27 mouse cellular contexts compared by ENCODE assay signal in the genomic region with DNA sequence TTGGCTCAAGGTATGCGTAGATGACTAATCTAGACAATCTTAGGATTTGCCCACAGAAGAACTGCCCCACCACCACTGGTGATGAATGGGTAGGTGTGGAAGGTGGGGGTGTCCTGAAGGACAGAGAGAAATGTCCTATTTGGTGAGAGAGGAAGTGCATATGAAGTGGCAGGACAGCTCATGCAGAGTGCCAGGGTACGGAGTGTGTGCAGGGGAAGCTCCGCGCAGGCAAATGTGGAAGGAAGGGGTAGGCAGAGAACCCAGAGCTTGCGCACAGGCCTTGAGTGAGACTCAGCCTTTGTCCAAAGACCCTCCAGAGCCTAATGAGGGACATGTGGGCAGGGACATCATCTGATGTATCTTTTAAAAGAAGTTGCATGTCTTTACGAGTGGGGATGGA. TPM values are rescaled to one million over a fixed set of nuclear protein-coding genes. Genes with fewer than 3 reads are reported as not detected.
DNase-seq lines count a peak whose midpoint lies in the region; ATAC-seq and TF ChIP-seq lines count a peak whose summit lies in the region.
"Had no signal": no experiment of that assay in that cellular context is flagged by ENCODE, and none has a peak within 500 bp of the region (broad histone marks: within the 10 kb centered on the region; RNA-seq: fewer than 3 reads in every experiment).

No protein-coding gene starts in this region.

- no peak for TF ChIP-seq CTCF in spleen, adult 2 months (IDR thresholded peaks at IDR 0.05; ENCODE audit: extremely low read depth, insufficient read depth, insufficient read length, insufficient replicate concordance)

- no peak for TF ChIP-seq POLR2A in spleen, adult 2 months (IDR thresholded peaks at IDR 0.05; ENCODE audit: low read depth, low read length)

- H3K4me1 ChIP-seq in spleen, adult 2 months (ENCODE audit: control insufficient read depth, insufficient read depth, insufficient read length), result no peaks in the 10 kb centered on the region
- 0 out of 2 replicates have a peak, but pooled peaks cover 3% of the 10 kb centered on the region for H3K4me1 ChIP-seq in midbrain, embryonic 15.5 days
- H3K4me1 ChIP-seq: intestine, embryonic 15.5 days had no signal

- no peaks in the 10 kb centered on the region for H3K9me3 ChIP-seq in midbrain, embryonic 15.5 days
- H3K9me3 ChIP-seq: embryonic facial prominence, embryonic 12.5 days; embryonic facial prominence, embryonic 15.5 days; G1E; heart, embryonic 10.5 days; hindbrain, embryonic 10.5 days; hindbrain, embryonic 13.5 days; intestine, embryonic 15.5 days had no signal

- H3K27me3 ChIP-seq in spleen, adult 2 months (ENCODE audit: control insufficient read depth, insufficient read depth, low read length), result no peaks in the 10 kb centered on the region
- no peaks in the 10 kb centered on the region for H3K27me3 ChIP-seq in splenic B cell, adult 2 months (ENCODE audit: control insufficient read depth, insufficient read depth, low read length, poor library complexity, severe bottlenecking)
- no peaks in the 10 kb centered on the region for H3K27me3 ChIP-seq in midbrain, embryonic 15.5 days (replicated peaks)
- H3K27me3 ChIP-seq: CH12.LX; embryonic facial prominence, embryonic 12.5 days; embryonic facial prominence, embryonic 15.5 days; hindbrain, embryonic 13.5 days; intestine, embryonic 15.5 days; Patski had no signal

- DNase-seq in spleen, adult 2 months (ENCODE audit: low read depth in 1 of 2, low spot score in 2 of 2), result no peak
- DNase-seq in spleen, postnatal 14 days (ENCODE audit: low spot score in 2 of 2), result no peak
- peak; percentile 23 for DNase-seq in splenic B cell, adult 2 months (ENCODE audit: low read depth, low spot score)
- no peak for DNase-seq in left cerebral cortex, adult 8-10 months (ENCODE audit: low spot score in 2 of 2)
- no peak for DNase-seq in frontal cortex, postnatal 10 days (ENCODE audit: low spot score in 2 of 2)
- DNase-seq: adrenal gland, postnatal 10 days; cerebellum, adult 18-20 months; cerebellum, adult 9-10 months; cerebellum, postnatal 14 days; embryo, embryonic 11 days; forebrain, postnatal 0 days; gastrocnemius, postnatal 25 days; heart, adult 2 months had no signal

- peak; percentile 42 for ATAC-seq in granulocyte monocyte progenitor cell, adult 5-6 weeks (replicated peaks; ENCODE audit: poor library complexity, severe bottlenecking)
- peak; percentile 54 for ATAC-seq in megakaryocyte progenitor cell, adult 5-6 weeks (replicated peaks; ENCODE audit: poor library complexity)
- ATAC-seq in midbrain, embryonic 15.5 days (replicated peaks), result no peak
- ATAC-seq: forebrain, embryonic 14.5 days; forebrain, postnatal 0 days; hindbrain, embryonic 16.5 days; intestine, embryonic 15.5 days; Patski had no signal

- peak overlapping the region; percentile 29; the same call in 1 of the 2 replicates for H3K27ac ChIP-seq in spleen, adult 2 months (ENCODE audit: insufficient read depth, low read length)
- no peak overlapping the region for H3K27ac ChIP-seq in midbrain, embryonic 15.5 days
- H3K27ac ChIP-seq: embryonic facial prominence, embryonic 12.5 days; embryonic facial prominence, embryonic 15.5 days; heart, adult 2 months; heart, embryonic 10.5 days; hindbrain, embryonic 10.5 days; hindbrain, embryonic 13.5 days; intestine, embryonic 15.5 days had no signal

- no peak overlapping the region for H3K4me2 ChIP-seq in midbrain, embryonic 15.5 days
- H3K4me2 ChIP-seq: embryonic facial prominence, embryonic 12.5 days; embryonic facial prominence, embryonic 15.5 days; hindbrain, embryonic 13.5 days; intestine, embryonic 15.5 days had no signal

- no peaks in the 10 kb centered on the region for H3K36me3 ChIP-seq in spleen, adult 2 months (ENCODE audit: control insufficient read depth, insufficient read depth, low read length)
- H3K36me3 ChIP-seq in splenic B cell, adult 2 months (ENCODE audit: control insufficient read depth, insufficient read depth, low read length, poor library complexity, severe bottlenecking), result no peaks in the 10 kb centered on the region; the same call in 1 of the 2 replicates
- H3K36me3 ChIP-seq in midbrain, embryonic 15.5 days (replicated peaks), result no peaks in the 10 kb centered on the region
- H3K36me3 ChIP-seq: embryonic facial prominence, embryonic 12.5 days; embryonic facial prominence, embryonic 15.5 days; G1E; heart, embryonic 10.5 days; hindbrain, embryonic 10.5 days; hindbrain, embryonic 13.5 days; intestine, embryonic 15.5 days had no signal

- no peak overlapping the region for H3K4me3 ChIP-seq in spleen, adult 2 months (ENCODE audit: extremely low read depth, insufficient read depth, insufficient read length)
- H3K4me3 ChIP-seq in midbrain, embryonic 15.5 days, result no peak overlapping the region
- H3K4me3 ChIP-seq: embryonic facial prominence, embryonic 12.5 days; embryonic facial prominence, embryonic 15.5 days; heart, adult 2 months; heart, embryonic 10.5 days; hindbrain, embryonic 10.5 days; hindbrain, embryonic 13.5 days; intestine, embryonic 15.5 days had no signal

- no peak overlapping the region for H3K9ac ChIP-seq in midbrain, embryonic 15.5 days
- H3K9ac ChIP-seq: embryonic facial prominence, embryonic 12.5 days; embryonic facial prominence, embryonic 15.5 days; forebrain, postnatal 0 days; hindbrain, embryonic 13.5 days; intestine, embryonic 15.5 days had no signal

- WGBS in spleen, adult 2 months, result 69% methylated on average over 6 of the region's 6 CpGs
- WGBS in midbrain, embryonic 15.5 days, result 93% methylated on average over 6 of the region's 6 CpGs

RNA-seq across cellular contexts. Expression of gene Rin3, which starts 57.6 kb away (rescaled TPM):
- polyA plus RNA-seq in spleen, adult 2 months (2012; rRNA removed), result 63.4 and 67.0 TPM in 2 replicates
- 263 and 340 TPM in 2 replicates for total RNA-seq in granulocyte monocyte progenitor cell, adult 5-6 weeks (2014; fragmentation: Nextera tagmentation)
- total RNA-seq in granulocyte monocyte progenitor cell, adult 5-6 weeks (2017), result 64.3 and 71.5 TPM in 2 replicates
- total RNA-seq in megakaryocyte progenitor cell, adult 5-6 weeks (2015), result 119 and 135 TPM in 2 replicates
- 68.0 and 70.5 TPM in 2 replicates for total RNA-seq in megakaryocyte progenitor cell, adult 5-6 weeks (2017)
- 1 to 10 TPM; 2.7 to 5.3 (median 4.9) TPM for total RNA-seq in left cerebral cortex, adult 8-10 months (2022)
- polyA plus RNA-seq in midbrain, embryonic 15.5 days (2015; fragmentation: Nextera tagmentation; extraction: Ambion mirVana), result 2.4 and 2.8 TPM in 2 replicates

Comparison
In these comparisons a context has a peak if more than half of its experiments do, and no peak if none do; other contexts are left out.
1. RNA of gene Rin3, which starts 57.6 kb away (total RNA-seq): 64.3 to 340 TPM in granulocyte monocyte progenitor cell, adult 5-6 weeks and 68.0 to 135 TPM in megakaryocyte progenitor cell, adult 5-6 weeks; 2.7 to 5.3 TPM in left cerebral cortex, adult 8-10 months; every median in the first group is over 10 times any median in the second.